Mouse (Mus musculus) cerebellum, adult 9-11 months (tissue): ENCODE data around the gene Hoxb4.

Experiments
- DNase-seq: peaks from one replicate; pipeline ENCODE4 v3.0.0; 2022

Hoxb4 gene

GRCm38 (mm10) chr11:96285771-96286738, 32.0 kb upstream of the Hoxb4 start, which contains the start of gene Hoxb7:
Hoxb7 (plus strand) TSS chr11:96286623.
- no peak for DNase-seq

- no peak for DNase-seq
Measured at GRCm38 (mm10) chr11:96286739-96287385, 31.2 kb upstream of the Hoxb4 start.

- no peak for DNase-seq
Measured at GRCm38 (mm10) chr11:96287411-96287810, 30.7 kb upstream of the Hoxb4 start.

DNA sequence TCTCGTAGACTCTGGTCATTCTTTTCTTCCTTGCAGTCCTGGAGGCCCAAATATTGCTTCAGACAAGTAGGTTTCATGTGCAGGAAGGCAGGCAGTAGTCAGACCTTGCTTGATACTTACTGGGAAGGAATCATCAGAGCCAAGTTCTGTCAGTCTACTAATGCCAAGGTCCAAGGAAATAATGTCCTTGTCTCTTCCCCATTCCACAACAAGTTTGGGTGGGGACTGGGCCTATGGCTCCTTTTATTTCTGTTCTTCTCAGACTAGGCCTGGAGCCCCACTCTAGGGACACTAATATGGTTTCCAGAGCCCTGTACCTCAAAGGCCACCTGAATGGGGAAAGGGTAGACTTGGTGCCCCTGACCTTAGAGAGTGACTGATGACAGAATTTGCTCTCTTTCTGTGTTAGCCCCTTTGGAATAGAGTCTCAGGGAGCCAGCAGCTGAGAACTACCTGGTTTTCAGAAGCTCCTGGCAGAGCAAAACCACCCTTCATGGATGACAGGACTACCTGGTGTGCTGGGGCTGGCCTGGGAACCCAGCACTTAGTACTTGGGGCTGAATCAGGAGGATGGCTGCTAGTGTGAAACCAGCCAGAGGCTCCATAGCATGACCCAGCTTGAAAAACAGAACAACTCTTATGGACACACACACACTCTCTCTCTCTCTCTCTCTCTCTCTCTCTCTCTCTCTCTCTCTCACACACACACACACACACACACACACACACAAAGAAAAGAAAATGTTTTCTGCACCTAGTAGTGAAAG, 29.4 kb upstream of the Hoxb4 start:
- no peak for DNase-seq

DNA sequence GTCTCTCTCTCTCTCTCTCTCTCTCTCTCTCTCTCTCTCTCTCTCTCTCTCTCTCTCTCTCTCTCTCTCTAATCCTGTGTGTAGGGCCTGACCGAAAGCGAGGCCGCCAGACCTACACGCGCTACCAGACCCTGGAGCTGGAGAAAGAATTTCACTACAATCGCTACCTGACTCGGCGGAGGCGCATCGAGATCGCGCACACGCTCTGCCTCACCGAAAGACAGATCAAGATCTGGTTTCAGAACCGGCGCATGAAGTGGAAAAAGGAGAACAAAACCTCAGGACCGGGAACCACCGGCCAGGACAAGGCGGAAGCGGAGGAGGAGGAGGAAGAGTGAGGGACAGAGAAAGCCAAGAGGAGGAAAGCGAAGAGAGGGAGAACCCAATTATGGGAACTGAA, 28.8 kb upstream of the Hoxb4 start:
- DNase-seq = no peak

GRCm38 (mm10) chr11:96289837-96290236, 28.2 kb upstream of the Hoxb4 start:
- no peak for DNase-seq

DNA sequence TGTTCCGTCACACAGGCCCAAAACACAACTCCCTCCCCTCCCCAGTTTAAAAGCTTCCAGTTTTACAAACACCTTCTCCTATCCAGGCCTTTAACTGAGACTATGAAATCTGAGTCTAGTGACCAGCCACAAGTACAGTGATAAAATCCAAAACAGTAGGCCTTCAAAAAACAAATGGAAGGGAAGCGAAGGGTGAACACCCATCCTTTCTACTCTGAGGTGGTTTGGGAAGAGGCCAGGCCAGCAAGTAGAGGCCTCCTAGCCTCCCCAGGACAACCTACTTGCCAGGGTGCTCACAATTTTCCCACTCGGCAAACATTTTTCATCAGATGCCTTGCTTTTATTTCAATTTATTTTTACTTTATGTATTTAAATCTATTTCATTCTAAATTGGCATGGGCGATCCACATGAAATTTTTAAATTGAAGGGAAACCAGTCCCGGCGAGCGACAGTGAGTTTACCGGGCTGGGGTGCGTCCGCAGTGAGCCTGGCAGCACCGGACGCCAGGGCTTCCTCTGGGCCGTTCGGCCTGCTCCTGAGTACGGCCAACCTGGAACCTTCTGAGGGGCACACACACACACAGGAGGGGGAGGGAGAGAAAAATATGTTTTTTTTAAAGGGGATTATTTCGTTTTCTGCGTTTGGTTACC, 27.2 kb upstream of the Hoxb4 start:
- no peak for DNase-seq

DNA sequence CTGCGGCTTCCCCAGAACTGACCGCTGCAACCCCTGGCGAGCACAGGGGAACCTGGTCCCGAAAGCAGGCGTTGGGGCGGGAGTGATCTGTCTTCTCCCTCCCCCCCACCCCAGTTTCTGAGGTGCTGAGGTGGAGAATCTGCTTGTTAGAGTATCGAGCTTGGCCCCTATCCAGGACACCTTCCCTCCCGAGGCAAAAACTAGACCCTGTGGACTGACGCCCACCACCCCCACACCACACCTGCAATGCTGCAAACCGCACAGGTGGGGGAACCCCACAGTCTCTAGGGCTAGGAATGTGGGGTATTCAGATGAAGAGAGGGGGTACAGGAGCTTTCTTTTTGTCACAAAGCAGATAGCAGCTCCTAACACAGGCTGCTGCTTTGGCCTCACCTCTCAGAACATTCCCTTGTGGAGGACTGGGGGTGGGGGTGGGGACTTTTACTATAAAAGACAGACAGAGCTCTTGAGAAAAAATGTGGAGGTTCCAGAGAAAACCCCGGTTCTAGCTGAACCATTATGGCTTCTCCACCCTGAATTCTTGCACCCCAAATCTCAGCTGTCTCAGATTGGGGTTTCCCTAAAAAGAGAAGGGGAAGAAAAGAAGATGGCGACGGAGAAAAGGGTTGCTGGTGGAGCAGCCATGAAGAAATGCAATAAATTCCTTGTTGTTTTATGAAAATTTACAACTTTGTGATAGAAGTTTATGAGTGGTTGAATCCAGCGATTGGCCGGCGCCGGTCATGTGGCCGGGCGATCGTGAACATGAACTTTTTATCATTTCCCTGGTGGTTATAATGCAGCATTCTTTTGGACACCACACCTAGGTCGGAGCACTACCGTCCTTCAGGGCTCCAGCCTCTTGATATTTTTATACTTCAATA, 26.1 kb upstream of the Hoxb4 start, which contains the start of gene Hoxb6:
Gene Hoxb6 (plus strand): TSS at position 796 of the 884 bp plus-strand sequence.
- DNase-seq = no peak

DNA sequence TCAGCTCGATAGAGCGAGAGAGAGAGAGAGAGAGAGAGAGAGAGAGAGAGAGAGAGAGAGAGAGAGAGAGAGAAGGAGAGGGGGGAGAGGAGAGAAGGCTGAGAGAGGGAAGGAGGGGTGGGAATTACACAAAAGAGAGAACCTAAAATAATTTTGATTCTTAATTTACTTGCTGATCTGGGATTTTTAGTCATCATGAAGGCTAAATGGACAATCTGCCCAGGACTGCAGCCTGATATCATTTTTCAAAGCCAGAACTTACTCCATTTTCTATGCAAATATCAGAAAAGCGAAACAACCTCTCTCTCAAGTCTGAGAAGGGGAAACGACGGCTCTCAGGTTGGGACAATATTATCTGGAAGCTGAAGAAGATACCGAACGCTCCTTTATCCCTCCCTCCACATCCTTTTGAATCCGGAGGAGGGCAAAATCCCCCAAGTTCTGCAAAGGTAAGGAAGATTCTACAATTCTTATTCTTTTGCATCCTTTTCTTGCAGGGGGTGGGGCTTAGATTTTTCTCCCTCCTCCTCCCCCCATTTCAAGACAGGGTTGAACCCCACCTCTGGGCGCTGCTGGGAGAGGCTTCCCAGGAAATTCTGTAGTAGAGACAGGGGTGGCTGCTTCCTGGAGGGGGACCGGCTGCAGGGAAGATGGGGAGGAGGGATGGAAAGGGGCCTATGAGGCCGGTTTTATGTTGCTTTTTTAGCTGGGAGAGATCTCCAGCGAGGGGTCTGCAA, 25.3 kb upstream of the Hoxb4 start:
- DNase-seq = no peak

GRCm38 (mm10) chr11:96293302-96293921, 24.7 kb upstream of the Hoxb4 start:
- no peak for DNase-seq

DNA sequence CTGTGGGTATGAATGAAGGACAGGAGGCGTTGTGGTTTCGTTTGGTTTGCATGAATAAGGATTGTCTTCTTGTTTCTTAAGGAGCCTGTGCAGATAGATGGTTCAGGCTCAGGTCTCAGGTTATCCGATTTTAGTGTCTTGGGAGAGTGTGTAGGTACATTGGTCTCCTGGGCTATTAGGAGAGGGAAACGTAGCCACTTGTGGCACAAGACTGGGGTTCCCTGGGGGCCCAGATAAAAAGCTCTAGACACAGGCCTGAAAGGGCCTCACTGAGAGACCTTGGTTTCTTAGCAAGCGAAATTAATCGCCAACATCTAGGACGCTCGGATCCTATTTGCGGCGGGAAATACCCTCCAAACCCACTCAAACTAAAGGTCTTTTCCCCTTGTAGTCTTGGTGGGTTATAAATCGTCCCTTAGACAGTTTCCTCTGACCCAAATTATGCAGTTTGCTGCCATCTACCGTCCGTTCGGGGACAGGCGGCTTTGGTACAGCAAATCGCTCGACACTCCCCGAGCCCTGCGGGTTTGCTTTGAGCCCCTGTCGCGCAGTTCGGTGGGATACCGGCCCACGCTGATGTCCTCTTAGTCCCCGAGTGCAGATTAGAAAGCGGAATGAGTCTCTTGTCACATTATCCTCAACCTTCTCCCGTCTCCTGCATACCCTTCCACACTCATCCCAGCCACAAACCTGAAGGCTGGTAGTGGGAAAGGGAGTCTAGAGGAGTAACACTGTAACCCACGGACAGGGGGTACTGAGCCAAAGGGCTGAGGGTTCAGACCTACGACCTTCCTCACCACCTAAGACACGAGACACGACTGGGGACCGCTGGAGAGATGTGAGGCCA, 23.6 kb upstream of the Hoxb4 start:
- no peak for DNase-seq

GRCm38 (mm10) chr11:96295092-96295835, 22.8 kb upstream of the Hoxb4 start:
- DNase-seq = no peak

- DNase-seq = no peak
Measured at GRCm38 (mm10) chr11:96296997-96297396, 21.1 kb upstream of the Hoxb4 start.

DNA sequence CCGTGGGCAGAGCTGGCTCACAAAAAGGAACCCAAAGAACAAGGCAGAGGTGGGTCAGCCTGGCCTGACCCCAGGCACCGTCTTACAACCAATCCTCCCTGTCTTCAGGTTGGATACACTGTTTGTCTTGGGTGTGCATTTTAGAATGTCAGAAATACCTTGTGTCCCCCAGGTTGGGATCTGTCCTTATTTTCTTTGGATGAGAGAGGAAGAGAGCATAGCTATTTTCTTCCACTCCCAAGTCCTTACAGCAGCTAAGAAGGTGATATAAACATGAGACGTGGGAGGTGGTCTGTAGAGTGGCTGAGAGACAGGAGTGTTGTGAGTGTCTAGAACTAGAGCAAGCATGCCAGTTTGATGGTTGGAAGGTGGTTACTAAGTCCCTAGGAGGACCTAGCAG, 20.6 kb upstream of the Hoxb4 start:
- DNase-seq = no peak

DNA sequence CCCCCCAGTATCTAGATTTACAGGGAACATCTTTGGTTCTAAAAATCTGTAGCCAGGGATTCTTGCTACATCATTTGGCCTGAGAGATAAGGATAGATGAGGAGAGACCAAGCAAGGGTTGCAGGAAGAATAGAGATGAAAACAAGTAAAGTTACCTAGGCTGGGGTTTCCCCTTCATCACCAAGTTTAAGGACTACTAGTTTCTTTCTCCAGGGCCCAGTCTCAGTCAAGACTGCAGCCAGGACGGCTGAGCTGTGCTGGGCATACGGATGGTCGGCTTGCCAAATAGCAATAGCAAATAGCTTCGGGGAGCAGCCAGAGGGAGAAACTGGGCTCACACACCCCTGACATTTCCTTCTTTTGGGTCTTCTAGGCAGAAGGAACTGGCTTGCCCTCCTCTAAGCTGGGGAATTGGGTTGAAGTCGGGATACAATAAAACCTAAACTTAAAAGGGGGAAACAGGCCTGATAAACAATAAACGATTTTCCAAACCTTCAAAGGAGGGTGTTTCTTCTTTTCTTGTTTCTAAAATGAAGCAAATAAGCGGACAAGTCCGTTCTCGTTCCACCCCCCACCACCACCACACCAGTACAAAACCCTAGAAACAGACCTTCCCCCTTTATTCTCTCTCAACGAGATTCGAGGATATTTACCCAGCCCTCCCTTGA, 20.0 kb upstream of the Hoxb4 start:
- DNase-seq = no peak

GRCm38 (mm10) chr11:96298895-96299667, 19.0 kb upstream of the Hoxb4 start:
- no peak for DNase-seq

DNA sequence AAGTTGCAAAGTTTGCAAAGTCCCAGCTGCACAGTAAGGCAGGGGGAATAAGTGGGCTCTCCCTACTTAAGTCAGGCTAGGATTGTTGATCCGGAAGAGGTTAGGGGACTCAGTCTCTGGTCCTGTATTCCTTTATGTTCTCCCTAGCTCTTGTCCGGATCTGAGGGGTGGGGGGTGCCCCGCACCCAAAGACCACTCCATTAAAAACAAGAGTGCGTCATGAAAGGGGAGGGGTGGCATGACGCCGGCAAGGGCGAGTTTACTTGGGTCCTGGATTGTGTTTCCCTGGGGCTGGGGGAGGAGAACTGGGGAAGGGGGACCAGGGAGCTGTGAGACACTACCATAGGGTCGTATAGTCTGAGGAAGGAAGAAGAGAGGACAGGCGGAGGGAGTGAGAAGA, 18.3 kb upstream of the Hoxb4 start:
- no peak for DNase-seq
